ENCODE assay signal across 8 mouse cellular contexts in the genomic region with DNA sequence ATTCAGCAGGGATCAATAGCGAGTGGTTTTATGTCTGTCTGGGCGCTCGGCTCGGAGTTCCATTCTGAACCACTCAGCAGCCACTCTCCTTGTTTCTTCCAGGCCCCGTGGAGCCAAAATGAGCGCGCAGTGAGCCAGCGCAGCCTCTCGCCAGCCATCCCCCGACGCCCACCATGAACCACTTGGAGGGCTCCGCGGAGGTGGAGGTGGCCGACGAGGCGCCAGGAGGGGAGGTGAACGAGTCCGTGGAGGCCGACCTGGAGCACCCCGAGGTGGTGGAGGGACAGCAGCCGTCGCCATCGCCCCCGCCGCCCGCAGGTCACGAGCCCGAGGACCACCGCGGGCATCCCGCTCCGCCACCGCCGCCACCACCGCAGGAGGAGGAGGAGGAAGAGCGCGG.
A peak's percentile ranks its signal among the peaks of the same experiment; 100 is the strongest.
DNase-seq lines count a peak whose midpoint lies in the region; ATAC-seq and TF ChIP-seq lines count a peak whose summit lies in the region.

No protein-coding gene starts in this region.

- DNase-seq in layer of hippocampus, postnatal 10 days (ENCODE audit: low spot score in 2 of 2): peak; percentile 27 to 38
- DNase-seq in layer of hippocampus, adult 18-20 months (ENCODE audit: low spot score in 2 of 2): no peak
- DNase-seq in cerebellum, adult 18-20 months: no peak
- no peak for DNase-seq in adrenal gland, adult 2 months
- DNase-seq in cerebellum, postnatal 36 days: no peak

- peaks cover 11% of the 10 kb centered on the region; the same call in 1 of the 2 replicates for H3K4me1 ChIP-seq in embryonic facial prominence, embryonic 15.5 days
- H3K4me1 ChIP-seq in intestine, embryonic 15.5 days (replicated peaks): peaks cover 10% of the 10 kb centered on the region; the same call in 1 of the 2 replicates
- peaks cover 13% of the 10 kb centered on the region for H3K4me1 ChIP-seq in olfactory bulb, adult 2 months (ENCODE audit: control insufficient read depth, insufficient read depth, low read length)

- no peak for TF ChIP-seq CTCF in olfactory bulb, adult 2 months (IDR thresholded peaks at IDR 0.05; ENCODE audit: insufficient read depth, low read depth, low read length)

- H3K9me3 ChIP-seq in embryonic facial prominence, embryonic 15.5 days (replicated peaks): no peaks in the 10 kb centered on the region
- no peaks in the 10 kb centered on the region for H3K9me3 ChIP-seq in intestine, embryonic 15.5 days

- H3K4me3 ChIP-seq in embryonic facial prominence, embryonic 15.5 days (replicated peaks): peak overlapping the region; percentile 46
- H3K4me3 ChIP-seq in intestine, embryonic 15.5 days (replicated peaks): peak overlapping the region; percentile 42
- H3K4me3 ChIP-seq in olfactory bulb, adult 2 months (ENCODE audit: insufficient read depth, low read depth, low read length): peak overlapping the region; percentile 38

- no peak overlapping the region for H3K9ac ChIP-seq in embryonic facial prominence, embryonic 15.5 days
- peak overlapping the region; percentile 23 for H3K9ac ChIP-seq in intestine, embryonic 15.5 days

- no peak for TF ChIP-seq POLR2A in olfactory bulb, adult 2 months (IDR thresholded peaks at IDR 0.05; ENCODE audit: insufficient read depth, low read depth, low read length)

- 29% methylated on average over 37 of the region's 37 CpGs for WGBS in embryonic facial prominence, embryonic 15.5 days
- WGBS in intestine, embryonic 15.5 days: 37% methylated on average over 36 of the region's 37 CpGs
- 26% methylated on average over 37 of the region's 37 CpGs for WGBS in olfactory bulb, adult 2 months

- H3K27me3 ChIP-seq in embryonic facial prominence, embryonic 15.5 days: peaks cover 43% of the 10 kb centered on the region
- peaks cover 18% of the 10 kb centered on the region for H3K27me3 ChIP-seq in intestine, embryonic 15.5 days (replicated peaks)

- H3K36me3 ChIP-seq in embryonic facial prominence, embryonic 15.5 days: no peaks in the 10 kb centered on the region
- H3K36me3 ChIP-seq in intestine, embryonic 15.5 days: no peaks in the 10 kb centered on the region

- no peak overlapping the region for H3K27ac ChIP-seq in embryonic facial prominence, embryonic 15.5 days (replicated peaks)
- H3K27ac ChIP-seq in intestine, embryonic 15.5 days: no peak overlapping the region
- H3K27ac ChIP-seq in olfactory bulb, adult 2 months (ENCODE audit: insufficient read depth, low read depth, low read length): no peak overlapping the region

- peak overlapping the region; percentile 79 for H3K4me2 ChIP-seq in embryonic facial prominence, embryonic 15.5 days (replicated peaks)
- H3K4me2 ChIP-seq in intestine, embryonic 15.5 days (replicated peaks): peak overlapping the region; percentile 77

- ATAC-seq in embryonic facial prominence, embryonic 15.5 days (ENCODE audit: insufficient number of reproducible peaks, low FRiP score, low TSS enrichment, low read depth): no peak
- no peak; the same call in 1 of the 2 replicates for ATAC-seq in intestine, embryonic 15.5 days

Comparison
In these comparisons a context has a peak if more than half of its experiments do, and no peak if none do; other contexts are left out.
1. DNase-seq: peak in layer of hippocampus, postnatal 10 days (2 of 2); none in layer of hippocampus, adult 18-20 months (0 of 2), cerebellum, adult 18-20 months (0 of 2), adrenal gland, adult 2 months (single experiment) and cerebellum, postnatal 36 days (0 of 2).
2. Peak in every context shown above with its lines, with median percentiles within 50 percentile points of each other: H3K4me3 ChIP-seq.